Mouse (Mus musculus) skeletal muscle tissue, postnatal 0 days (tissue): ENCODE measurements around the gene Tbl3. TPM values are rescaled to one million over a fixed set of nuclear protein-coding genes. Genes with fewer than 3 reads are reported as not detected.

Experiments
- polyA plus RNA-seq: library from polyadenylated mRNA; unstranded; fragments of >200 nt; fragmentation: Nextera tagmentation; extraction: Ambion mirVana; gene quantifications from 2 replicates; pipeline ENCODE4 v1.2.1, GENCODE M21; 2015

Gene Tbl3
- polyA plus RNA-seq, result 22.5 and 25.2 TPM in 2 replicates

GRCm38 (mm10) chr17:24706982-24707800 is at the start of gene Tbl3:
Gene Tbl3 (minus strand): TSS chr17:24707660.

GRCm38 (mm10) chr17:24752415-24753394 is 45.2 kb upstream of the Tbl3 start, which contains the start of gene Hs3st6:
Gene Hs3st6 (plus strand): TSS chr17:24752988.

GRCm38 (mm10) chr17:24736330-24737051 is 29.0 kb upstream of the Tbl3 start, which contains the start of gene Msrb1:
Gene Msrb1 (plus strand): TSS chr17:24736642.

GRCm38 (mm10) chr17:24727618-24728017 is 20.2 kb upstream of the Tbl3 start, which contains the start of gene Rpl3l:
Gene Rpl3l (plus strand): TSS chr17:24727820.

GRCm38 (mm10) chr17:24724184-24724583 is 16.7 kb upstream of the Tbl3 start, which contains the start of gene Ndufb10:
Gene Ndufb10 (minus strand): TSS chr17:24724478.

GRCm38 (mm10) chr17:24717943-24718342 is 10.5 kb upstream of the Tbl3 start, which contains the start of the genes Rnf151 and Rps2:
Gene Rnf151 (minus strand): TSS chr17:24718063.
Gene Rps2 (plus strand): TSS chr17:24718116.

GRCm38 (mm10) chr17:24696011-24696697 is 11.3 kb downstream of the Tbl3 start, which contains the start of the genes Gfer and Noxo1:
Gene Gfer (minus strand): TSS chr17:24696156.
Gene Noxo1 (plus strand): TSS chr17:24696234.

GRCm38 (mm10) chr17:24689251-24690081 is 18.0 kb downstream of the Tbl3 start, which contains the start of gene Syngr3:
Gene Syngr3 (minus strand): TSS chr17:24689955.

GRCm38 (mm10) chr17:24669545-24670245 is 37.8 kb downstream of the Tbl3 start, which contains the start of gene Zfp598:
Gene Zfp598 (plus strand): TSS chr17:24669687.

GRCm38 (mm10) chr17:24658017-24658758 is 49.3 kb downstream of the Tbl3 start, which contains the start of gene Npw:
Gene Npw (minus strand): TSS chr17:24658457.

GRCm38 (mm10) chr17:24650070-24650616 is 57.3 kb downstream of the Tbl3 start, which contains the start of gene Slc9a3r2:
Gene Slc9a3r2 (minus strand): TSS chr17:24650327.

Other genes starting within 250 kb of the Tbl3 start
- gene E4f1, start 237.3 kb downstream of the Tbl3 start, polyA plus RNA-seq, result 13.3 and 13.6 TPM in 2 replicates
- gene Pgp, start 237.3 kb downstream of the Tbl3 start, polyA plus RNA-seq, result 56.2 and 57.5 TPM in 2 replicates
- gene Bricd5, start 233.8 kb downstream of the Tbl3 start, polyA plus RNA-seq, result 0.40 TPM in 1 of 2 replicates, not detected in the other
- 8.4 and 8.8 TPM in 2 replicates for gene Mlst8, start 228.6 kb downstream of the Tbl3 start, polyA plus RNA-seq
- 0.29 and 0.34 TPM in 2 replicates for gene Caskin1, start 219.1 kb downstream of the Tbl3 start, polyA plus RNA-seq
- gene Traf7, start 179.7 kb downstream of the Tbl3 start, polyA plus RNA-seq, result 43.2 and 46.8 TPM in 2 replicates
- 0.39 and 0.69 TPM in 2 replicates for gene Rab26, start 173.4 kb downstream of the Tbl3 start, polyA plus RNA-seq
- 12.6 TPM in 2 replicates for gene Pkd1, start 157.8 kb downstream of the Tbl3 start, polyA plus RNA-seq
- gene Tsc2, start 75.0 kb downstream of the Tbl3 start, polyA plus RNA-seq, result 25.6 and 31.9 TPM in 2 replicates
- gene Nthl1, start 75.0 kb downstream of the Tbl3 start, polyA plus RNA-seq, result 11.1 TPM in 2 replicates
- gene Slc9a3r2, start 57.3 kb downstream of the Tbl3 start, polyA plus RNA-seq, result 38.9 and 45.6 TPM in 2 replicates
- gene Npw, start 49.2 kb downstream of the Tbl3 start, polyA plus RNA-seq, result not detected in 2 replicates
- 9.0 and 11.7 TPM in 2 replicates for gene Zfp598, start 38.0 kb downstream of the Tbl3 start, polyA plus RNA-seq
- gene Syngr3, start 17.7 kb downstream of the Tbl3 start, polyA plus RNA-seq, result 0.11 TPM in 1 of 2 replicates, not detected in the other
- 33.2 and 39.3 TPM in 2 replicates for gene Gfer, start 11.5 kb downstream of the Tbl3 start, polyA plus RNA-seq
- 1.1 and 1.8 TPM in 2 replicates for gene Noxo1, start 11.4 kb downstream of the Tbl3 start, polyA plus RNA-seq
- not detected in 2 replicates for gene Rnf151, start 10.4 kb upstream of the Tbl3 start, polyA plus RNA-seq
- gene Rps2, start 10.5 kb upstream of the Tbl3 start, polyA plus RNA-seq, result 829 and 862 TPM in 2 replicates
- 707 and 733 TPM in 2 replicates for gene Ndufb10, start 16.8 kb upstream of the Tbl3 start, polyA plus RNA-seq
- gene Rpl3l, start 20.2 kb upstream of the Tbl3 start, polyA plus RNA-seq, result 47.3 and 64.3 TPM in 2 replicates
- gene Msrb1, start 29.0 kb upstream of the Tbl3 start, polyA plus RNA-seq, result 52.7 and 59.6 TPM in 2 replicates
- gene Hs3st6, start 45.3 kb upstream of the Tbl3 start, polyA plus RNA-seq, result 0.51 TPM in 1 of 2 replicates, not detected in the other
- not detected in 2 replicates for gene Meiob, start 96.6 kb upstream of the Tbl3 start, polyA plus RNA-seq
- 71.4 and 75.0 TPM in 2 replicates for gene Hagh, start 132.5 kb upstream of the Tbl3 start, polyA plus RNA-seq
- gene Fahd1, start 142.7 kb upstream of the Tbl3 start, polyA plus RNA-seq, result 28.0 and 28.6 TPM in 2 replicates
- 0.42 and 6.3 TPM in 2 replicates for gene Igfals, start 158.3 kb upstream of the Tbl3 start, polyA plus RNA-seq
- gene Nubp2, start 178.7 kb upstream of the Tbl3 start, polyA plus RNA-seq, result 21.2 and 24.8 TPM in 2 replicates
- 36.7 and 37.8 TPM in 2 replicates for gene Spsb3, start 179.0 kb upstream of the Tbl3 start, polyA plus RNA-seq
- 18.2 and 18.6 TPM in 2 replicates for gene Eme2, start 187.4 kb upstream of the Tbl3 start, polyA plus RNA-seq
- 185 and 189 TPM in 2 replicates for gene Mrps34, start 187.5 kb upstream of the Tbl3 start, polyA plus RNA-seq
- gene Nme3, start 188.8 kb upstream of the Tbl3 start, polyA plus RNA-seq, result 22.1 and 25.2 TPM in 2 replicates
- gene Mapk8ip3, start 229.3 kb upstream of the Tbl3 start, polyA plus RNA-seq, result 11.9 and 12.0 TPM in 2 replicates